Mouse (Mus musculus): ENCODE measurements around the gene Olfr1261.

Gene Olfr1261

GRCm38 (mm10) chr2:89990921-89991320 lies at the start of gene Olfr1261:
Gene Olfr1261, plus strand, starts transcription at chr2:89991221.

GRCm38 (mm10) chr2:89948564-89948963 lies 42.5 kb upstream of the Olfr1261 start, which contains the start of gene Olfr1259:
Gene Olfr1259, minus strand, starts transcription at chr2:89948664.
- 85% methylated on average over 5 of the region's 5 CpGs for WGBS

DNA sequence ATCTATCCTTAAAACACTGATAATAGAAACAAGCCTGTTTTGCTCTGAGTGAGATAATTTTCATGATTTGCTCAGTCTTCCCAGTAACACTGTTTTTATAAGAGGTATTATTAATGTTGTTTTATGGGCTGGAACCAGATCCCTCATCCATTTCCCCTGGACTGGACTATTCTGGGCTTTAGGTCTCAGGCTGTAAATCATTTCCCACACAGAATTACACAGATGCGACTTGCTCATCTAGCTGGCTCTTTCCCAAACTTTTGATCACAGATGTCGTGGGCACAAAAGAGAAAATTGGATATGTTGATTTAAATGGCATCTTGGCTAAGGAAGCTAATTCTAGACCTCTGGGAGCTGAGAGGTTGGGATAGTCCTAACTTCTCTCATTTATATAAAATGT lies 16.8 kb upstream of the Olfr1261 start, which contains the start of gene Olfr1260:
Olfr1260 (plus strand) TSS at position 157 of the 400 bp plus-strand sequence.
- WGBS: 40% methylated on average over 2 of the region's 2 CpGs

DNA sequence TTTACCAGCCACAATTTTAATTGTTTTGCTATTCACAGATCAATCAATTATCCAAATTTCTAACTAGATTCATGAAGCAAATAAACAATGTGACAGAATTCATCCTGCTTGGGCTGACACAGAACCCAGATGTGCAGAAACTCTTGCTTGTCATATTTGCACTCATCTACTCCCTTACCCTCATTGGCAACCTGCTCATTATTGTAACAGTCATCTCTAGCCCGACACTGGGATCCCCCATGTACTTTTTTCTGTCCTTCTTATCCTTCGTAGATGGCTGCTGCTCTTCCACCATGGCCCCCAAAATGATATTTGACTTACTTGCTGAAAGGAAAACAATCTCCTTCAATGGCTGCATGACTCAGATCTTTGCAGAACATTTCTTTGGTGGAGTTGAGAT lies 13.3 kb upstream of the Olfr1261 start:
- 82% methylated on average over 2 of the region's 2 CpGs for WGBS

GRCm38 (mm10) chr2:89999845-90000244 lies 8.8 kb downstream of the Olfr1261 start, which contains the start of gene Olfr1262:
Gene Olfr1262, plus strand, starts transcription at chr2:90000145.

GRCm38 (mm10) chr2:90011831-90012230 lies 20.8 kb downstream of the Olfr1261 start, which contains the start of gene Olfr1263:
Gene Olfr1263, plus strand, starts transcription at chr2:90012131.
- WGBS: 71% methylated on average over 2 of the region's 2 CpGs

GRCm38 (mm10) chr2:90025477-90025876 lies 34.5 kb downstream of the Olfr1261 start, which contains the start of gene Olfr1264:
Gene Olfr1264, minus strand, starts transcription at chr2:90025577.
- WGBS: 69% methylated on average over 2 of the region's 2 CpGs

DNA sequence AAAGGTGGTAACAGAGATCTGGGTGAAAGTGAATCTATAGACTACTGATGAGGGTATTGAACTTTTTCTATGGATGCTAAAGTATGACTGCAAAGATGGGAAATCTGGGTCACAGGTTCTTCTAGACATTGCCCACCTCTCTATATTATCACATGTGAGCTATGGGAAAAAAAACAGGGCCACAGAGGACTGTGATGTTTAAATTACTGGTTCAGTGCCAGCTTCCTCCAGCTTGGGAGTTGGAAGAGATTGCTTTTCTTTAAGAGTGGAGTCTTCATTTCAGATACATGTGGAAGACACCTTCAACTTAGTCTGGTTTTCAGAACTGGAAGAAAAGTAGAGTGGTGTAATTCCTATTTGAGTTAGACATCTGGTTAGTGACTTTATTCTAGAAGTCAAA lies 44.0 kb downstream of the Olfr1261 start, which contains the start of gene Olfr1265:
Olfr1265 (plus strand) TSS at position 301 of the 400 bp plus-strand sequence.

